Mouse (Mus musculus): ENCODE measurements around the gene Inhbb.

GRCm38 (mm10) chr1:119375376-119375775 is 46.7 kb downstream of the Inhbb start:
- TF ChIP-seq CTCF (IDR thresholded peaks at IDR 0.05; ENCODE audit: low read depth) (no peak), EP300 (optimal IDR thresholded peaks at IDR 0.05) (no peak)
